In genomic region chr1:50685361-50685760, GRCm38 (mm10) we compare ENCODE assay signal across 23 mouse cellular contexts.
DNase-seq lines count a peak whose midpoint lies in the region; ATAC-seq lines count a peak whose summit lies in the region.
"Had no signal": no experiment of that assay in that cellular context is flagged by ENCODE, and none has a peak within 500 bp of the region (broad histone marks: within the 10 kb centered on the region; RNA-seq: fewer than 3 reads in every experiment).

No protein-coding gene starts in this region.

- H3K4me2 ChIP-seq in midbrain, embryonic 13.5 days (replicated peaks) = no peak overlapping the region
- H3K4me2 ChIP-seq: embryonic facial prominence, embryonic 13.5 days; forebrain, embryonic 12.5 days; heart, embryonic 12.5 days had no signal

- no peak overlapping the region for H3K4me3 ChIP-seq in midbrain, embryonic 13.5 days (replicated peaks)
- H3K4me3 ChIP-seq in midbrain, embryonic 10.5 days = no peak overlapping the region
- H3K4me3 ChIP-seq: embryonic facial prominence, embryonic 13.5 days; forebrain, embryonic 12.5 days; gastrocnemius, adult 2 months; heart, embryonic 12.5 days; hindbrain, embryonic 10.5 days had no signal

- no peaks in the 10 kb centered on the region for H3K36me3 ChIP-seq in midbrain, embryonic 13.5 days
- H3K36me3 ChIP-seq in midbrain, embryonic 10.5 days = no peaks in the 10 kb centered on the region
- H3K36me3 ChIP-seq: embryonic facial prominence, embryonic 13.5 days; forebrain, embryonic 12.5 days; G1E; heart, embryonic 12.5 days; hindbrain, embryonic 10.5 days had no signal

- no peaks in the 10 kb centered on the region for H3K9me3 ChIP-seq in midbrain, embryonic 13.5 days
- no peaks in the 10 kb centered on the region for H3K9me3 ChIP-seq in midbrain, embryonic 10.5 days (replicated peaks)
- H3K9me3 ChIP-seq: embryonic facial prominence, embryonic 13.5 days; forebrain, embryonic 12.5 days; G1E; heart, embryonic 12.5 days; hindbrain, embryonic 10.5 days had no signal

- DNase-seq in frontal cortex, postnatal 14 days (ENCODE audit: low spot score in 2 of 2) = no peak
- peak; percentile 23 for DNase-seq in layer of hippocampus, adult 9-11 months
- DNase-seq in layer of hippocampus, postnatal 10 days (ENCODE audit: low spot score in 2 of 2) = no peak
- DNase-seq in midbrain, embryonic 10.5 days (ENCODE audit: low spot score) = no peak
- DNase-seq in retina, postnatal 1 day = peak; percentile 19
- DNase-seq: adrenal gland, adult 8-10 months; adrenal gland, postnatal 36 days; B cell, adult 2 months; cerebellum, adult 11-12 months; cerebellum, adult 9-10 months; cerebellum, postnatal 25 days; gastrocnemius, adult 2 months; gastrocnemius, postnatal 25 days had no signal

- no peaks in the 10 kb centered on the region for H3K27me3 ChIP-seq in midbrain, embryonic 13.5 days
- no peaks in the 10 kb centered on the region for H3K27me3 ChIP-seq in midbrain, embryonic 10.5 days (ENCODE audit: low read depth, poor library complexity, severe bottlenecking)
- H3K27me3 ChIP-seq: embryonic facial prominence, embryonic 13.5 days; forebrain, embryonic 12.5 days; heart, embryonic 12.5 days had no signal

- H3K27ac ChIP-seq in midbrain, embryonic 13.5 days = peak overlapping the region; percentile 25; the same call in 1 of the 2 replicates
- H3K27ac ChIP-seq in midbrain, embryonic 10.5 days (replicated peaks) = no peak overlapping the region
- H3K27ac ChIP-seq: embryonic facial prominence, embryonic 13.5 days; forebrain, embryonic 12.5 days; gastrocnemius, adult 2 months; hindbrain, embryonic 10.5 days had no signal

- WGBS in midbrain, embryonic 13.5 days = 58% methylated on average over 2 of the region's 2 CpGs
- 87% methylated on average over 2 of the region's 2 CpGs for WGBS in midbrain, embryonic 10.5 days

- H3K9ac ChIP-seq in midbrain, embryonic 13.5 days (replicated peaks) = no peak overlapping the region
- H3K9ac ChIP-seq: embryonic facial prominence, embryonic 13.5 days; forebrain, embryonic 12.5 days; heart, embryonic 12.5 days had no signal

- ATAC-seq in frontal cortex, adult (ENCODE audit: low TSS enrichment) = peak; percentile 57
- no peak for ATAC-seq in midbrain, embryonic 13.5 days
- ATAC-seq in inflammation-experienced regulatory T-cells, adult 6 months = no peak
- ATAC-seq: CD4-positive, CD25-positive, alpha-beta regulatory T cell, adult 4 months; forebrain, embryonic 16.5 days had no signal

- H3K4me1 ChIP-seq in midbrain, embryonic 13.5 days (replicated peaks) = no peaks in the 10 kb centered on the region
- H3K4me1 ChIP-seq in midbrain, embryonic 10.5 days = no peaks in the 10 kb centered on the region
- H3K4me1 ChIP-seq: embryonic facial prominence, embryonic 13.5 days; forebrain, embryonic 12.5 days; heart, embryonic 12.5 days; hindbrain, embryonic 10.5 days had no signal

Comparison
In these comparisons a context has a peak if more than half of its experiments do, and no peak if none do; other contexts are left out.
1. DNase-seq: peak in layer of hippocampus, adult 9-11 months (single experiment) and retina, postnatal 1 day (single experiment); none in frontal cortex, postnatal 14 days (0 of 2), layer of hippocampus, postnatal 10 days (0 of 2) and midbrain, embryonic 10.5 days (single experiment).